Mouse (Mus musculus) megakaryocyte, embryonic 14.5 days (primary cell): ENCODE measurements around the gene Chd1l. TPM values are rescaled to one million over a fixed set of nuclear protein-coding genes. Genes with fewer than 3 reads are reported as not detected.
A peak's percentile ranks its signal among the peaks of the same experiment; 100 is the strongest.

Source experiments
- H3K27me3 ChIP-seq: replicated peaks from 2 replicates; pipeline ENCODE3; 2012; ENCODE audit warnings: inconsistent platforms
- H3K36me3 ChIP-seq: replicated peaks from 2 replicates; pipeline ENCODE3; 2012; ENCODE audit warnings: low read length, inconsistent platforms, mixed read lengths
- H3K4me1 ChIP-seq: 2 replicates; pipeline ENCODE4 v1.6.1; 2012; ENCODE audit warnings: inconsistent platforms
- H3K4me3 ChIP-seq: replicated peaks from 2 replicates; pipeline ENCODE3; 2012; ENCODE audit warnings: moderate library complexity, mild to moderate bottlenecking, inconsistent platforms
- H3K9me3 ChIP-seq: 2 replicates; pipeline ENCODE4 v1.6.1; 2012; ENCODE audit warnings: inconsistent platforms
- FLI1 ChIP-seq: IDR thresholded peaks from 2 replicates; pipeline ENCODE4 v1.6.1; 2012; ENCODE audit warnings: low read length, inconsistent platforms, mixed read lengths
- GATA1 ChIP-seq: IDR thresholded peaks from 3 replicates; pipeline ENCODE4 v1.6.1; 2012; ENCODE audit warnings: mixed read lengths, low read length, inconsistent platforms, borderline replicate concordance
- polyA plus RNA-seq: library from polyadenylated mRNA; stranded (reverse); fragments of >175 nt; gene quantifications from 2 replicates; pipeline ENCODE4 v1.2.3, GENCODE M21; 2012; ENCODE audit warnings: low replicate concordance; ENCODE audit not compliant: insufficient read depth

Gene Chd1l
- polyA plus RNA-seq, 1 experiment, result 3.5 TPM

DNA sequence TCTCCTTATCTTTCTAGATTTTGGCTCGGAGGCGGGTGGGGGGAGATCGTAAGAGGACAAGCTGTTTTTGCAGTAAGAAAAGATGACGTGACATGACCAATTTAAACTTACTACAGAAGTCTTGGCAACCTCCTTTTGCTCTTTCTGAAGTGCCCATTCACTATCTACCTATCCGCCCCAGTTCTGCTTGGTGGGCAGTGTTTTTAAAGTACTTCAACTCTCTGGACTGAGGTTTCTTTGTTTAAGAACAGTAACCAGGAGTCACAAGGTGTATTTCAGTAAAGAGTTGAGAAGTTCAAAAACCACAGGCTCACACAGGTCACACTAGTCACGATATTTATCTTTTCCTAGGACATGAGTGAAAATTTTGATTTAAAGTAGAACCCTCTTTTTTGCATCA lies 14.9 kb downstream of the Chd1l start:
- Histone ChIP-seq H3K36me3 (peaks cover 89% of the 10 kb centered on the region), H3K9me3 (no peaks in the 10 kb centered on the region), H3K4me1 (no peaks in the 10 kb centered on the region; the same call in 1 of the 2 replicates), H3K27me3 (no peaks in the 10 kb centered on the region), H3K4me3 (no peak overlapping the region)
- TF ChIP-seq GATA1 (no peak), FLI1 (no peak)

DNA sequence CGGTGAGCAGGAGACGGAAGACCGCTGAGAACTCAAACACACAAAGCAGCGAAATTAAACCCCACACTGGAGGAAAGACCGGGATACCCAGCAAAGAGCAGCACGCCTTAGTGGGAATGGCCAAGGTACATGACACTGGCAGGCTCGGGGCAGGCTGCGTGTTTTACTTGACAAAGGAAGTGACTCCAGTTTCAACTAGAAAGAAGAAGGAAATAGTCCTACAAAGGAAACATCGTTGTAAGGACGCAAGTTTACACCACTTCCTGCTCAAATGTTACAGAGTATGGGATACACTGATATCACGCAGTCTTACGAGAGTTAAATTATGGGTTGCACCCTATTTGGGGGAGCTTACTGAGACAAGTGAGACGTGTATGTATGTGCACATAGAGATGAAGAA lies 15.9 kb downstream of the Chd1l start:
- Histone ChIP-seq H3K4me3 (no peak overlapping the region), H3K36me3 (peaks cover 89% of the 10 kb centered on the region), H3K27me3 (no peaks in the 10 kb centered on the region), H3K4me1 (peaks cover 4% of the 10 kb centered on the region), H3K9me3 (no peaks in the 10 kb centered on the region)
- TF ChIP-seq FLI1 (no peak), GATA1 (no peak)

DNA sequence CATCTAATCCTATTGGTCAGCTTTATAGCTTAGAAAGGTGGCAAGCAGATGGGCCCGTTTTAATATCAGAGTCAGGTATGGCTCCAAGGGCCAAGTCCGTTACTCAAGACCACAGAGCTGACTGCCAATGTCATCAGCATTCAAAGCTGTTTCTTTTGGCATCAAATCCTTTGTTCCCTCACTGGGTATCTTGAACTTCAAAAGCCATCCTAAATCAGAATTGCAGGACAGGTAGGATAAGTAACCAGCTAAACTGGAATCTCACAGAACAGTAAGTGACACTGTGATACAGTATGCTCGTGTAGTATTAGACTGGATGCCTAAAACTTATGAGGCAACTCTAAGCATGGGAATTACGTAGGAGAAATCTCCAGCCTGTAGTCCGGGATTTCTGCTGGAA lies 16.9 kb downstream of the Chd1l start:
- Histone ChIP-seq H3K36me3 (peaks cover 90% of the 10 kb centered on the region), H3K4me3 (no peak overlapping the region), H3K4me1 (peaks cover 4% of the 10 kb centered on the region), H3K27me3 (no peaks in the 10 kb centered on the region), H3K9me3 (no peaks in the 10 kb centered on the region)
- TF ChIP-seq FLI1 (no peak), GATA1 (no peak)

DNA sequence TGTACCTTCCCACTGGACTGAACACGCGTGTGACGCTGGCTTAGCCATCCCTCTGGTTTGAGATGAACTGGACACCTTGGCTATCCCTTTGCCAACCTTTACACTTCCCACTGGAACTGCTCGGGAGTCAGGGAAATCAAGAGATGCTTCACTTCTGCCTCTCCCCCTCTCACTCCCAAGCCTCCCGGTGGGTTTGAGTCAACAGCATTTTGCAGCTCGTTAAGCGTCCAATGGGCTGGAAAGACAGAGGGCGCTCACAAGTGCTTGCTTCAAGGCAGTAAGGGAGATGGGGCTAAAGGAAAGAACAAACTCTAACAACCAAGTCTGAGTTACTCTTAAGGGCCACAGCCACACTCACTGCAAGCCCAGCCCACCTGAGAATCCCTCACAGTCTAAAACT lies 19.3 kb downstream of the Chd1l start:
- Histone ChIP-seq H3K27me3 (no peaks in the 10 kb centered on the region), H3K4me3 (no peak overlapping the region), H3K4me1 (peaks cover 4% of the 10 kb centered on the region), H3K36me3 (peaks cover 88% of the 10 kb centered on the region), H3K9me3 (no peaks in the 10 kb centered on the region)
- no peak for TF ChIP-seq FLI1
- no peak for TF ChIP-seq GATA1

DNA sequence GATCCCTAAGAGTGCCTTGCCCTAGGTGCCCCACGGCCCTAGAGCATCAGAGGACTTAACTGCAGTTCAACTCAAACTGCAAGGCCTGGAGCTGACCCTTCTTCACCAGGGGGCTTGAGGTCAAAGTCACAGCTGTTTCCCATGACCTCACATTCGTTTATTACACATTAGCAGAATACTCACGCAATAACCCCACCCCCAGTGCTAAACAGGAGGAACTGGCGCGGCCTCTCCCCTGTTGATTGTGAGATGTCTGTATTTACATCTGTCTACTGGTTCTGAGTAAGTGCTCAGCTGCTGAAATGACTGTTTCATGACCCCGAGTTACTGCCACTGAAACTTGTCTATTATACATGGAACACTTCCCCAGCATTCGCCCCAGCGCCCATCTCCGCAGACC lies 22.3 kb downstream of the Chd1l start:
- H3K4me3 ChIP-seq, result no peak overlapping the region
- H3K4me1 ChIP-seq, result peaks cover 4% of the 10 kb centered on the region
- H3K27me3 ChIP-seq, result no peaks in the 10 kb centered on the region
- H3K9me3 ChIP-seq, result no peaks in the 10 kb centered on the region
- H3K36me3 ChIP-seq, result peaks cover 96% of the 10 kb centered on the region
- TF ChIP-seq FLI1 (no peak), GATA1 (no peak)

- TF ChIP-seq GATA1, result no peak
- no peak for TF ChIP-seq FLI1
- Histone ChIP-seq H3K9me3 (peaks cover 3% of the 10 kb centered on the region), H3K36me3 (peaks cover 96% of the 10 kb centered on the region), H3K4me3 (no peak overlapping the region), H3K27me3 (no peaks in the 10 kb centered on the region), H3K4me1 (peaks cover 4% of the 10 kb centered on the region)
These were observed 24.4 kb downstream of the Chd1l start for GRCm38 (mm10) chr3:97585383-97586160.

DNA sequence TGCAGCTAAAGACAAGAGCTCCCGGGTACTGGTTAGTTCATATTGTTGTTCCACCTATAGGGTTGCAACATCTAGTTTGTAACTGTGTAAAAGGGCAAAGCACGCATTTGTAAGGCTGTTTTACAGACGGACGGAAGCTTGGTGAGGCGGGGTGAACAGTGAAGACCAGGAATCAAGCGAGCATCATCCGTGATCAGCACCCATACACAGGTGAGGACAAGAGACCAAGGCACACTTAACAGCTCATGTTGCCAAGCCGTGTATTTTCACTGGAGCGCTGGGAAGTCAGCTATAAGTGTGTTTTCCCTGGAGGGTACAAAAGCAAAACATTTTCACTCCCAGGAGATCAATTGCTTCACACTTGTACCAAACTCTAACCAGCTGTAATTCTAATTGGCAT lies 36.2 kb downstream of the Chd1l start:
- Histone ChIP-seq H3K4me3 (no peak overlapping the region), H3K4me1 (no peaks in the 10 kb centered on the region; the same call in 1 of the 2 replicates), H3K27me3 (no peaks in the 10 kb centered on the region), H3K9me3 (no peaks in the 10 kb centered on the region), H3K36me3 (peaks cover 87% of the 10 kb centered on the region)
- no peak for TF ChIP-seq FLI1
- TF ChIP-seq GATA1, result no peak

DNA sequence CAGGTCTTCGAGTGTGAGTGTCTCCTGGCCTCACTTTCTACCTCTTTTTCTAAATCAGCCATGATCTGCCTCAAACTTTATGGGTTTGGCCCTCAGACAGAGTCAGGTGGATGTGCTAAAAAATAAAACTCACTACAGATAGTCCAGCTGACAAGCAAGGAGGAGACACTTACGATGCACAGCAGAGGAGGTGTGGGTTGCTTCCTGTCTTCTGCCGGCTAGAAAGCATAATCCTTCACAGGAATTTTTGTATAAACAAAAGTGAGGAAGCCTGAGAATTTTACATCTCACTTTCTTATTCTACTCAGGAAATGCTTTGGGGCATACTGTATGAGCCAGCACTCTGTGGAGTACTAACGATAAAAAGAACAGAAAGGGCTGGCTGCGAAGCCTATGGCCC lies 45.4 kb downstream of the Chd1l start:
- H3K9me3 ChIP-seq, result no peaks in the 10 kb centered on the region
- no peak for TF ChIP-seq GATA1
- TF ChIP-seq FLI1, result no peak
- no peaks in the 10 kb centered on the region for H3K27me3 ChIP-seq
- peaks cover 86% of the 10 kb centered on the region for H3K36me3 ChIP-seq
- H3K4me3 ChIP-seq, result no peak overlapping the region
- H3K4me1 ChIP-seq, result no peaks in the 10 kb centered on the region

DNA sequence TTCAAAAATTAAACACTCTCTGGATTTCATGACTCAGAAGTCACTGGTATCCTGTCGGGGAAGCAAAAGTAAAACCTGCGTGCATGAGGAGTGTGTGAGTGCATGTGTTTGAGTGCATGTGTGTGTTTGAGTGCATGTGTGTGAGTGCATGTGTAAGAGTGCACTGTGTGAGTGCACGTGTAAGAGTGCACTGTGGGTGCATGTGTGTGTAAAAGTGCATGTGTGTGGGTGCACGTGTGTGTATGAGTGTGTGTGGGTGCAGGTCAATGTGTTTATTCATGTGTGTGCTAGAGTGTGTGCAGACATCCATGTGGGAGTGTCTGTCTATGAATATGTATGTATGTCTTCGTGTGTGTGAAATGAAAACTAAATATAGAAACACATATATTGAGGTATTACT lies 51.4 kb downstream of the Chd1l start:
- Histone ChIP-seq H3K4me3 (peak overlapping the region; percentile 72), H3K9me3 (no peaks in the 10 kb centered on the region), H3K27me3 (no peaks in the 10 kb centered on the region), H3K4me1 (no peaks in the 10 kb centered on the region), H3K36me3 (peaks cover 33% of the 10 kb centered on the region)
- TF ChIP-seq GATA1, result no peak
- TF ChIP-seq FLI1, result no peak

DNA sequence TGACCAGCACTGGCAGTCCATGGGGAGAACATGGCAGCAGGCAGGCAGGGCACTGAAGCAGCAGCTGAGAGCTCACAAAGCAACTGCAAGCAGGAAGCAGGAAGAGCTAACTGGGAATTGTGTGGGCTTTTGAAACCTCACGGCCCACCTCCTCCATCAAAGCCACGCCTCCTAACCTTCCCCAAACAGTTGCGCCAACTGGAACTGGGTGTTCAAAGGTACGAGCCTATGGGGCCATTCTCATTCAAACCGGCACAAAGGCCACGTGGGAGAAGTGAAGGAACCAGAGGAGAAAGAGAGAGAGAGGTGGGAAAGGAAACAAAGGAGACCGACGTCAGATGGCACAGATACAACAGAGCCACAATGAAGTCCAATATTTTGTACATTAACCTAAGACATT lies 63.8 kb downstream of the Chd1l start:
- TF ChIP-seq GATA1, result no peak
- no peak for TF ChIP-seq FLI1
- Histone ChIP-seq H3K4me3 (no peak overlapping the region), H3K4me1 (no peaks in the 10 kb centered on the region), H3K9me3 (no peaks in the 10 kb centered on the region), H3K36me3 (no peaks in the 10 kb centered on the region), H3K27me3 (no peaks in the 10 kb centered on the region)
